Mouse (Mus musculus) MEL (cell line): Measurements from ENCODE around the gene Tas2r134. TPM values are rescaled to one million over a fixed set of nuclear protein-coding genes. Genes with fewer than 3 reads are reported as not detected.

Experiments
- DNase-seq: peaks from one replicate; pipeline ENCODE4 v3.0.0; 2011; ENCODE audit warnings: low read depth, low spot score
- H3K27ac ChIP-seq: 2 replicates; pipeline ENCODE4 v1.5.1; 2012; ENCODE audit warnings: low read depth, mild to moderate bottlenecking, control low read depth, low read length, moderate library complexity; ENCODE audit not compliant: control insufficient read depth
- H3K27me3 ChIP-seq, 2 experiments: fragments of 150-350 bp in 1 of 2; sonication (generic) in 1 of 2; 2 replicates each; pipeline ENCODE4 v1.6.1; 2012; ENCODE audit warnings: low read length in 2 of 2, mild to moderate bottlenecking in 2 of 2, improper control_type of control experiment in 1 of 2, moderate library complexity in 1 of 2; ENCODE audit not compliant: insufficient read depth in 2 of 2, control insufficient read depth in 1 of 2
- H3K36me3 ChIP-seq, 2 experiments: 2 replicates each; pipeline ENCODE4 v1.6.1; 2012 to 2014; ENCODE audit warnings: low read length in 2 of 2, improper control_type of control experiment in 1 of 2, inconsistent platforms in 1 of 2, mild to moderate bottlenecking in 1 of 2; ENCODE audit not compliant: insufficient read depth in 2 of 2, control insufficient read depth in 1 of 2
- H3K4me1 ChIP-seq, 2 experiments: fragments of 150-350 bp in 1 of 2; sonication (generic) in 1 of 2; 2 replicates each; pipeline ENCODE4 v1.6.1; 2012; ENCODE audit warnings: low read length in 2 of 2, improper control_type of control experiment in 1 of 2, mild to moderate bottlenecking in 1 of 2; ENCODE audit not compliant: insufficient read depth in 2 of 2, control insufficient read depth in 1 of 2
- H3K4me3 ChIP-seq, 2 experiments: fragments of 150-350 bp in 1 of 2; sonication (generic) in 1 of 2; 2 replicates each; pipeline ENCODE4 v1.5.1; 2012; ENCODE audit warnings: low read depth in 2 of 2, low read length in 2 of 2, mild to moderate bottlenecking in 2 of 2, moderate library complexity in 2 of 2, control low read depth in 1 of 2, improper control_type of control experiment in 1 of 2; ENCODE audit not compliant: control insufficient read depth in 1 of 2, insufficient read depth in 1 of 2
- H3K79me2 ChIP-seq: 2 replicates; pipeline ENCODE4 v1.6.1; 2012; ENCODE audit warnings: mild to moderate bottlenecking, low read length, moderate library complexity; ENCODE audit not compliant: control insufficient read depth, poor library complexity, insufficient read depth
- H3K9ac ChIP-seq: 2 replicates; pipeline ENCODE4 v1.6.1; 2012; ENCODE audit warnings: low read depth, mild to moderate bottlenecking, control low read depth, low read length, moderate library complexity; ENCODE audit not compliant: control insufficient read depth, poor library complexity, severe bottlenecking
- H3K9me3 ChIP-seq: fragments of 150-350 bp; sonication (generic); replicated peaks from 2 replicates; pipeline ENCODE4 v1.6.1; 2012; ENCODE audit warnings: mild to moderate bottlenecking, low read length, improper control_type of control experiment, moderate library complexity; ENCODE audit not compliant: insufficient read depth
- BHLHE40 ChIP-seq: IDR thresholded peaks from 2 replicates; pipeline ENCODE4 v1.6.1; 2012; ENCODE audit warnings: low read depth, mild to moderate bottlenecking, inconsistent platforms, low read length, improper control_type of control experiment, borderline replicate concordance
- CHD1 ChIP-seq: IDR thresholded peaks from 2 replicates; pipeline ENCODE4 v1.6.1; 2012; ENCODE audit warnings: low read depth, mild to moderate bottlenecking, inconsistent platforms, low read length, improper control_type of control experiment
- ELF1 ChIP-seq: IDR thresholded peaks from 2 replicates; pipeline ENCODE4 v1.6.1; 2014; ENCODE audit warnings: low read depth, mild to moderate bottlenecking, inconsistent platforms, low read length, improper control_type of control experiment, moderate library complexity
- HCFC1 ChIP-seq: IDR thresholded peaks from 2 replicates; pipeline ENCODE4 v1.6.1; 2012; ENCODE audit warnings: low read depth, mild to moderate bottlenecking, inconsistent platforms, low read length, improper control_type of control experiment, moderate library complexity
- JUND ChIP-seq: IDR thresholded peaks from 2 replicates; pipeline ENCODE4 v1.6.1; 2011; ENCODE audit warnings: low read depth, mild to moderate bottlenecking, improper control_type of control experiment, low read length
- MAFK ChIP-seq: IDR thresholded peaks from 2 replicates; pipeline ENCODE4 v1.6.1; 2011; ENCODE audit warnings: low read depth, mild to moderate bottlenecking, low read length, improper control_type of control experiment, borderline replicate concordance
- MAX ChIP-seq: IDR thresholded peaks from 2 replicates; pipeline ENCODE4 v1.6.1; 2011; ENCODE audit warnings: low read length, improper control_type of control experiment
- MEF2A ChIP-seq: IDR thresholded peaks from 2 replicates; pipeline ENCODE4 v1.6.1; 2014; ENCODE audit warnings: low read depth, mild to moderate bottlenecking, inconsistent platforms, low read length, improper control_type of control experiment; ENCODE audit not compliant: poor library complexity, insufficient replicate concordance, severe bottlenecking; ENCODE audit errors: extremely low read depth
- MXI1 ChIP-seq: IDR thresholded peaks from 2 replicates; pipeline ENCODE4 v1.6.1; 2011; ENCODE audit warnings: mild to moderate bottlenecking, low read depth, low read length, improper control_type of control experiment
- MYB ChIP-seq: IDR thresholded peaks from 2 replicates; pipeline ENCODE4 v1.6.1; 2011; ENCODE audit warnings: mild to moderate bottlenecking, low read depth, low read length, improper control_type of control experiment
- NELFE ChIP-seq: IDR thresholded peaks from 2 replicates; pipeline ENCODE4 v1.6.1; 2011; ENCODE audit warnings: low read depth, low read length, improper control_type of control experiment
- POLR2A ChIP-seq, 2 experiments: IDR thresholded peaks; 2 replicates each; pipeline ENCODE4 v1.6.1; 2011 to 2012; ENCODE audit warnings: low read length in 2 of 2, mild to moderate bottlenecking in 2 of 2, control low read depth in 1 of 2, improper control_type of control experiment in 1 of 2, low read depth in 1 of 2, moderate library complexity in 1 of 2; ENCODE audit not compliant: control insufficient read depth in 1 of 2, insufficient read depth in 1 of 2, poor library complexity in 1 of 2
- POLR2AphosphoS2 ChIP-seq: IDR thresholded peaks from 2 replicates; pipeline ENCODE4 v1.6.1; 2011; ENCODE audit warnings: low read length, improper control_type of control experiment
- POLR2AphosphoS5 ChIP-seq: IDR thresholded peaks from 2 replicates; pipeline ENCODE4 v1.6.1; 2012; ENCODE audit warnings: low read depth, borderline replicate concordance, mild to moderate bottlenecking, inconsistent platforms, low read length, moderate library complexity, mixed read lengths
- RAD21 ChIP-seq: IDR thresholded peaks from 2 replicates; pipeline ENCODE4 v1.6.1; 2011; ENCODE audit warnings: mild to moderate bottlenecking, low read depth, low read length, improper control_type of control experiment
- SIN3A ChIP-seq: IDR thresholded peaks from 2 replicates; pipeline ENCODE4 v1.6.1; 2012; ENCODE audit warnings: low read length, improper control_type of control experiment, inconsistent platforms
- SMC3 ChIP-seq: IDR thresholded peaks from 2 replicates; pipeline ENCODE4 v1.6.1; 2011; ENCODE audit warnings: low read depth, low read length, improper control_type of control experiment
- TAL1 ChIP-seq: IDR thresholded peaks from 2 replicates; pipeline ENCODE4 v1.6.1; 2012; ENCODE audit warnings: mild to moderate bottlenecking, inconsistent platforms, low read length, moderate library complexity, mixed read lengths
- ZKSCAN1 ChIP-seq: IDR thresholded peaks from 2 replicates; pipeline ENCODE4 v1.6.1; 2012; ENCODE audit warnings: low read depth, mild to moderate bottlenecking, inconsistent platforms, low read length, improper control_type of control experiment, moderate library complexity
- ZNF384 ChIP-seq: IDR thresholded peaks from 2 replicates; pipeline ENCODE4 v1.6.1; 2012; ENCODE audit warnings: low read depth, mild to moderate bottlenecking, inconsistent platforms, low read length, improper control_type of control experiment
- polyA plus RNA-seq, 2 experiments: library from polyadenylated mRNA; stranded (reverse) in 1 of 2; unstranded in 1 of 2; fragments of >175 nt in 1 of 2; fragments of >200 nt in 1 of 2; gene quantifications; 2 replicates each; pipeline versions ENCODE4 v1.2.1 to v1.2.4; 2012; ENCODE audit warnings: low replicate concordance in 2 of 2, low read depth in 1 of 2; ENCODE audit not compliant: insufficient read length in 2 of 2, insufficient read depth in 1 of 2, missing spikeins in 1 of 2
- total RNA-seq: library from RNA; depleted of rRNA; stranded (reverse); fragments of 300-350 nt; gene quantifications from 2 replicates; pipeline ENCODE4 v1.2.3, GENCODE M21; 2012

Gene Tas2r134
- total and polyA plus RNA-seq, 3 experiments, result not detected

- H3K9ac ChIP-seq, result no peak overlapping the region
- H3K36me3 ChIP-seq, result no peaks in the 10 kb centered on the region
- no peaks in the 10 kb centered on the region for H3K9me3 ChIP-seq
- TF ChIP-seq MAX, result no peak
- TF ChIP-seq HCFC1, result no peak
- TF ChIP-seq MAFK, result no peak
- no peak for TF ChIP-seq MXI1
- no peak for TF ChIP-seq POLR2AphosphoS5
- no peak for TF ChIP-seq NELFE
- no peak for TF ChIP-seq POLR2AphosphoS2
- TF ChIP-seq CHD1, result no peak
- no peak for TF ChIP-seq ZNF384
- no peak for TF ChIP-seq SMC3
- no peak for TF ChIP-seq ZKSCAN1
- H3K27me3 ChIP-seq, result no peaks in the 10 kb centered on the region
- H3K27ac ChIP-seq, result no peak overlapping the region
- no peaks in the 10 kb centered on the region for H3K4me1 ChIP-seq
- no peak for DNase-seq
- no peaks in the 10 kb centered on the region for H3K79me2 ChIP-seq
- H3K4me3 ChIP-seq, result no peak overlapping the region
Observed at GRCm38 (mm10) chr2:51610305-51610704, 17.0 kb upstream of the Tas2r134 start.

GRCm38 (mm10) chr2:51610897-51611296, 16.4 kb upstream of the Tas2r134 start:
- no peaks in the 10 kb centered on the region for H3K4me1 ChIP-seq
- no peak overlapping the region for H3K9ac ChIP-seq
- H3K4me3 ChIP-seq, result no peak overlapping the region
- no peaks in the 10 kb centered on the region for H3K27me3 ChIP-seq
- H3K79me2 ChIP-seq, result no peaks in the 10 kb centered on the region
- DNase-seq, result no peak
- H3K27ac ChIP-seq, result no peak overlapping the region
- no peak for TF ChIP-seq POLR2A (IDR thresholded peaks at IDR 0.05; ENCODE audit: control insufficient read depth in 1 of 2, insufficient read depth in 1 of 2, low read depth in 1 of 2, low read length in 2 of 2, poor library complexity in 1 of 2)
- no peaks in the 10 kb centered on the region for H3K36me3 ChIP-seq
- H3K9me3 ChIP-seq, result no peaks in the 10 kb centered on the region

GRCm38 (mm10) chr2:51613716-51614115, 13.6 kb upstream of the Tas2r134 start:
- Histone ChIP-seq H3K9ac (no peak overlapping the region), H3K79me2 (no peaks in the 10 kb centered on the region), H3K36me3 (no peaks in the 10 kb centered on the region), H3K4me3 (no peak overlapping the region), H3K27me3 (no peaks in the 10 kb centered on the region), H3K4me1 (no peaks in the 10 kb centered on the region), H3K9me3 (no peaks in the 10 kb centered on the region), H3K27ac (no peak overlapping the region)
- no peak for TF ChIP-seq BHLHE40
- no peak for TF ChIP-seq RAD21
- no peak for TF ChIP-seq TAL1
- no peak for TF ChIP-seq SMC3
- no peak for TF ChIP-seq POLR2A (IDR thresholded peaks at IDR 0.05; ENCODE audit: control insufficient read depth in 1 of 2, insufficient read depth in 1 of 2, low read depth in 1 of 2, low read length in 2 of 2, poor library complexity in 1 of 2)
- TF ChIP-seq JUND, result no peak
- TF ChIP-seq POLR2AphosphoS5, result no peak
- TF ChIP-seq SIN3A, result no peak
- TF ChIP-seq ELF1, result no peak
- no peak for TF ChIP-seq CHD1
- no peak for TF ChIP-seq POLR2AphosphoS2
- no peak for TF ChIP-seq ZNF384
- no peak for TF ChIP-seq MYB
- TF ChIP-seq MEF2A, result no peak
- no peak for DNase-seq
